Mouse (Mus musculus) right cerebral cortex, adult 18-20 months (tissue): ENCODE measurements around the gene Cyb561a3.
A peak's percentile ranks its signal among the peaks of the same experiment; 100 is the strongest.
"Not testable (repeated sequence)": the region's sequence is repeated elsewhere in the genome, so short reads cannot be mapped to it uniquely, and the experiment has no call there.

Experiments used
- DNase-seq: peaks from one replicate; pipeline ENCODE4 v3.0.0; 2022; ENCODE audit warnings: mixed read lengths

The Cyb561a3 gene

DNA sequence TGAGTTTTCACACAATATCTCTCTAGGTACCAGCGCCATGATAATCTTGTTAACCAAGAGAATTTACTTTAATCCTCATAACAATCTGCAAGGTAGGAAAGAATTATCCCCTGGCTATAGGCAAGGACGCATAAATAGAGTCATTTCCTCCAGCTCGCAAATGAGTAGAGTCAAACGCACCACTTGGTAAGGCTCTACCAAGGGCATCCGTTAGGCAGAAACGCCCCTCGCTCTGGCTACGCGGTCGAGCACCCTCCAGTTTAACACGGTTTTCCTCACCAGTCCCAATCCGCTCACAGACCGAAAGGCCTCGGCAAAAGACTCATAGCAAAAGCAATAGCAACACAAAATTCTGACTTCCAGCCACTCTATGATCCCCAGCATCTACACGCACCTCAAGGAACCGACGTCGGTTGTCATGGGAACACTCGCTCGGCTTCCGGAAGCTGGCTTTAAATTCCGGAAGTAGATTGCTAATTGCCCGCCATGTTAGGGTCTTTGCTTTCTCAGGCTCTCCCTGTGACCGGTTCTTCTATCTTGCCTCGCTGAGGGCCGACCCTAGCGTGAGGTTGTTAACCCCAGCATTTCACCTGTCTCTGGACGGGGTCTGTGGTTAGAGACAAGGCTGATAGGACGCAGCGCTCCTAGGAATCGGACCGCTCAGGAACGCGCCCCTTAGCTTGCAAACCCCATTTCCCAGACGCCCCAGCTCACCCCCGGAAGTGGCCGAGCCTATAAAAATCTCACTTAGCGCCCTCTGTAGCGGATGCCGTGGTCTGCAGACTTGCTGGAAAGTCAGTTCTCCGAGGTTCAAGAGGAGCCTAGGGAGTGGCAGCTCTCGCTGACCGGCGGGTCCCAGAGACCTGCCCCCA is at the start of gene Cyb561a3, which contains the start of gene Tmem138:
Cyb561a3 (plus strand) TSS at position 483 of the 872 bp plus-strand sequence.
Tmem138 (minus strand) TSS at position 673 of the 872 bp plus-strand sequence.
- peak; percentile 95 for DNase-seq

- DNase-seq, result no peak
Measured at GRCm38 (mm10) chr19:10530082-10530481, 46.9 kb upstream of the Cyb561a3 start.

- DNase-seq, result no peak
Measured at GRCm38 (mm10) chr19:10539454-10539853, 37.5 kb upstream of the Cyb561a3 start.

- peak; percentile 89 for DNase-seq
Measured at GRCm38 (mm10) chr19:10555624-10556510, 21.1 kb upstream of the Cyb561a3 start, which contains the start of gene Tmem216. TSS of gene Tmem216 (minus strand) at chr19:10556238.

DNA sequence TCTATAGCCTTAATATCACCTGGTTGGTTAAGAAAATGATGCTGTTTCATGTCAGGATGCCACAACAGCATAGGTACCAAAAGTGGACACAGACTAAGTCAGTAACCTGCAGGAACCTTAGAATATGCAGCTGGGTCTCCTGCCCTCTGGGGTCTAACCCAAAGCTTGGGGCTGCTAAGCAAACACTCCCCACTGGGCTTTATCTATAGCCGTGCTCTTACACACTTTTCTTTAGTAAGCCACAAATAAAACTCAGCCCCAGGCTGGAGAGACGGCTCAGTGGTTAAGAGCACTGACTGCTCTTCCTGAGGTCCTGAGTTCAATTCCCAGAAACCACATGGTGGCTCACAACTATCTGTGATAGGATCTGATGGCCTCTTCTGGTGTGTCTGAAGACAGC is 20.0 kb upstream of the Cyb561a3 start:
- no peak for DNase-seq

DNA sequence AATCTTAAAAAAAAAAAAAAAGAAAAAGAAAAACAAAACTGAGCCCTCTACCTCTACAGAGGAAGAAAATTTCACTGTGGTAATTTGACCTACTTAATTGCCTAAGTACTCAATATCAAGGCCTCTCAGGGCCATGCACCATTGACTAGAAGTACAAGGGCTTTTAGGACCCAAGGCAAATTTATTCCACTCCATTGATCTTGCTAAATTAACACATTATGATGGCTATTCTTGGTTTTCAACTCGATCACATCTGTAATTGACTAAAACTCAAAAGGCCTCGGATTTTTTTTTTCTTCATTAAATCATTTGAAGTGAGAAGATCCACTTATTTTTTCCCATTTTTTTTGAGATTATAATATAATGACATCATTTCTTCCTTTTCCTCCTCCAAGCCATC is 19.5 kb upstream of the Cyb561a3 start:
- DNase-seq, result no peak

GRCm38 (mm10) chr19:10557837-10558375 is 19.1 kb upstream of the Cyb561a3 start:
- DNase-seq, result not testable (repeated sequence)

- DNase-seq, result no peak
Measured at GRCm38 (mm10) chr19:10560108-10560507, 16.9 kb upstream of the Cyb561a3 start.

- no peak for DNase-seq
Measured at GRCm38 (mm10) chr19:10561558-10562314, 15.2 kb upstream of the Cyb561a3 start.

DNA sequence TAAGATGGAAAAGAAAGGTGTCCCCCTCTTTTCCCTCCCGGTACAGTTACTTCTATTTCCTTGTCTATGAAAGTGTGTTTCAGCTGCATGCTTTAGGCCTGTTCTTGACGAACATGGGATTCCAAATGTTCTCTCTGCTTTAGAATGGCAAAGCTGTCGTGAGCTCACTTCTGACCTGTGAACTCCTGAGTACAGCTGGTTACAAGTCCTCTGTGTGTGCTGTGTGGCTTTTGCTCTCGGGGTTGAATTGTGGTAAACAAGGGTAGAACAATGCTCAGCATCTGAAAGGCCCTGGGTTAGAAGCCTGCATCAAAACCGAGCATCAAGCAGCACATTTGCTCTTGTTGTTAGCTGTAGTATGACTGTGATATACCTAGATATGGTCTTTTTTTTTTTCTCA is 14.6 kb upstream of the Cyb561a3 start:
- DNase-seq, result no peak

DNA sequence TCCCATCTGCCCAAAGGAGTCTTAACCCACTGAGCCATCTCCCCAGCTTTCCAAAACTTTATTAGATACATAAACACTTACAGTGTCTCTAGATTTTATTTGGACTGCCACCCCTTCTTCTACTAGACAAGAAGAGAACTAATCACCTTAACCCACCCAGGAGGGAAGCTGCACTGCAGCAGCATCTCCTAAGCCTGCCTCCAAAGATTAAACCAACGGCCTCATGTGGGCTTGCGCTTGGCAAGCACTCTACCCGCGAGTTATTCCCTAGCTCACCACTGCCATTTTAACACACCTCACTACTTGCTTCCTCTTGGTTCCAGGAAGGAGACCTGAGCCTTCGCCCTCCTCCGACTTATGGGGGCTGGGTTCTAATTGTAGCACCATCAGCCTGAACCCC is 12.7 kb upstream of the Cyb561a3 start:
- no peak for DNase-seq

DNA sequence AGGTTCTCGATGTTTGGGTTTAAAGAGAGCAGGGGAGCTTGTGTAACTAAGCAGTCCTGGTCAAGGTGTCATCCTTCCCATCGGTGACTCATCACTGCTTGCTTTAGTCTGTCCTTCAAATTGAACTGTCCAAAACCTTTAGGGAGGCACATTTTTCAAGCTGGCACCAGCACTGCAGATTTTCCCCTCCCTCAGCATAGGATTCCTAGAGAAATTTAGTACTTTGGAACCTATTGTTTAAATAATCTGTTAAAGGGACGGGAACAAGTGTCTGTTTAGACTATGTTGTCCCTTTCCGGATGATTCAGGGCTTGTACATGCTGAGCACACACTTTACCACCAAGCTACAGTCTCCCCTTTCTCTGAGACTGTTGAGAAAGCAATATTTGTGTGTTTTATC is 11.8 kb upstream of the Cyb561a3 start:
- no peak for DNase-seq

DNA sequence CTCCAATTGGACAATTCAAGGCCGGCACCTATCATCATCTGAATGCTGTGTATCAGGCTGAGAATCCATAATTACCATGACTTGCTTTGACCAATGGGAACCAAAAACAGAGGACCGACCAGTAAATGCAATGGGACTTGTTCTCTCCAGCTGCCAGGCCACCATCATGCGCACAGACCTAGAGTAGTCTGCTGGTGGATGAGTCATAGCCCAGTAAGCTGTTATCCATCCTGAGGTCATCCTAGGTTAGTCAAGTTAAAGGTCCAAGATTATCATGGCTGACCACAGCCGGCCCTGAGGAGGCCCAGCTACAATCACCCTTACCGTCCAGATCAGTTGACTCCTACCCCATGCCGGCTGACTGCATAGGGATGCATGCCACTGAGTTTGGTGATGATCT is 7.3 kb upstream of the Cyb561a3 start:
- DNase-seq, result no peak

DNA sequence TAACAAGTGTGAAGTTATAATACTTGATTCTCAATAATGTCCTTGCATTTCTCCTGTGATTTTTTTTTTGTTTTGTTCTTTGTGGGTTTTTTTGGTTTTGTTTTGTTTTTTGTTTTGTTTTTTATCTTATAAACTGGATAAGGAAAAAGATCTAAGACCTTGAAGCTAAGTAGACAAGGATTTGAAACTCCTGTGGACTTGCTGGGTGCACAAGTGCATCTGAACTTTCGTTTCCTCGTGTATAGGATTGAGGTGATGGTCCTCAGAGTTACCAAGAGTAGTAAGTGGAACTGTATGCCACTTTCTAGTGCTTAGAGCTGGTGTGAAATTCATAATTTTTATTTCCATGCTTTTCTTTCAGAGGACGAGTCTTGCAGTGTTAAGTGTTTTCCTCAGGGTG is 3.1 kb downstream of the Cyb561a3 start:
- DNase-seq, result no peak

GRCm38 (mm10) chr19:10580761-10581160 is 3.8 kb downstream of the Cyb561a3 start:
- DNase-seq, result no peak

GRCm38 (mm10) chr19:10581984-10582383 is 5.0 kb downstream of the Cyb561a3 start:
- no peak for DNase-seq

GRCm38 (mm10) chr19:10583550-10584146 is 6.7 kb downstream of the Cyb561a3 start:
- no peak for DNase-seq

DNA sequence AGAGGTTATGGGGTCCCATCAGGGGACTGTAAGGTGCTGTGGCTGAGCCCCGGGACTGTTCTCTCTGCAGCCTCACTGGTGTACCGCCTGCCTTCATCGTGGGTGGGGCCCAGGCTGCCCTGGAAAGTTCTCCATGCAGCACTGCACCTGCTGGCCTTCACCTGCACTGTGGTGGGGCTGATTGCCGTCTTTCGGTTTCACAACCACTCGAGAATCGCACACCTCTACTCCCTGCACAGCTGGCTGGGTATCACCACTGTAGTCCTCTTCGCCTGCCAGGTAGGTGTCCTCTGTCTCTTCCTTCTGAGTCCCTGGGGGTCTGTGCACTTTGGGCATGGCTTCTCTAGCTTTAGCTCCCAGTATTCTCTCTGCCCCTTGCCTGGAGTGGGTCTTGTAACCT is 8.1 kb downstream of the Cyb561a3 start:
- no peak for DNase-seq

- DNase-seq, result no peak
Measured at GRCm38 (mm10) chr19:10587231-10587630, 10.3 kb downstream of the Cyb561a3 start.

DNA sequence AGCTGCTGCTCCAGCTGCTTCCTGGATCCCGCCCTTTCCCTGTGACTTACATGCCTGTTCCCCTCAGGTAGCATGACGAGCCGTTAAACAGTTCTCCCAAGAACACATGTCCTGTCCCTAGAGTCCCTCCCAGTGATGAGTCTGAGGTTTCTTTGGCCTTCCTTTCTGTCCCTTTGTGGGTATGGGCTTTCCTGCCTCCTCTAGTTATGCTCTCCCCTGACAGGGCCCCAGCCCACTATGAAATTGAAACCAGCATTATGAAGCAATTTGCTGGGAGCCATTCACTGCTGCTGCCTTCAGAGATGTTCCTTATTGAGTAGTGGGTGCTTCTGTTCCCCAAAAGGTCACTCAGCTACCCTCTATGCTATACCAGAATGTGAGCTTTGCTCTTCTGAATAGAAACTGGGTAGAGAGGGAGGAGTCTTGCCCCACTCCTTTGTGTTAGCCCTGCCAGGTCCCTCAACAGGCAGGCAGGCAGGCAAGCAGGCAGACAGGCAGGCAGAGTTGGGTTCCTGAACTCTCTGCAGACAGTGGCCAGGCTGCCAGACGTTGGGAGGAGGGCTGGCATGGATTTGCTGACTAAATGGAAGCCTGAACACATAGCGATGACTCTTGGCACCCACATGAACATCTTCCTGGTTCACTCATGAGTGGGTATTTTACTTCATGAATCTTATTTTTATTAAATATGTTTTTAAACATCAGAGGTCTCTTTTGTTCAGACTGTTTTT is 12.3 kb downstream of the Cyb561a3 start:
- no peak for DNase-seq

GRCm38 (mm10) chr19:10590301-10590700 is 13.3 kb downstream of the Cyb561a3 start:
- no peak for DNase-seq
